Comparison of ENCODE assay signal across 8 mouse cellular contexts in genomic region chr9:114797329-114798004, GRCm38 (mm10). TPM values are rescaled to one million over a fixed set of nuclear protein-coding genes. Genes with fewer than 3 reads are reported as not detected.
DNase-seq lines count a peak whose midpoint lies in the region; ATAC-seq and TF ChIP-seq lines count a peak whose summit lies in the region.

No protein-coding gene starts in this region.

- peak; percentile 99 for TF ChIP-seq CTCF in hindbrain, postnatal 0 days (IDR thresholded peaks at IDR 0.05; ENCODE audit: low read depth)

- peak; percentile 63 for ATAC-seq in activated CD4-positive, CD25-positive, alpha-beta regulatory T cell, adult 4 months
- peak; percentile 91 for ATAC-seq in common myeloid progenitor, adult 5-6 weeks (replicated peaks; ENCODE audit: low read depth, poor library complexity, severe bottlenecking)
- ATAC-seq in hindbrain, postnatal 0 days: peak; percentile 88

- no peak overlapping the region for H3K9ac ChIP-seq in hindbrain, postnatal 0 days (replicated peaks; ENCODE audit: low read length)

- no peaks in the 10 kb centered on the region for H3K9me3 ChIP-seq in hindbrain, postnatal 0 days (ENCODE audit: low read length)

- no peak overlapping the region for H3K27ac ChIP-seq in hindbrain, postnatal 0 days

- DNase-seq in gastrocnemius, adult 8-10 months (ENCODE audit: low spot score in 2 of 2): peak; percentile 72
- peak; percentile 94 for DNase-seq in hindbrain, postnatal 0 days (ENCODE audit: low spot score)
- DNase-seq in left cerebral cortex, adult 18-20 months (ENCODE audit: low spot score in 2 of 2): peak; percentile 88 to 89
- DNase-seq in lung, postnatal 4 days: peak; percentile 85 to 90
- DNase-seq in right cerebral cortex, adult 18-20 months: peak; percentile 83
- peak; percentile 68 for DNase-seq in urinary bladder, adult 2 months (ENCODE audit: low spot score)

- no peak overlapping the region for H3K4me2 ChIP-seq in hindbrain, postnatal 0 days (ENCODE audit: low read depth, low read length)

- no peaks in the 10 kb centered on the region for H3K27me3 ChIP-seq in hindbrain, postnatal 0 days (ENCODE audit: insufficient read depth, low read length)

- no peaks in the 10 kb centered on the region for H3K36me3 ChIP-seq in hindbrain, postnatal 0 days (ENCODE audit: insufficient read depth, low read length)

- no peak overlapping the region for H3K4me3 ChIP-seq in hindbrain, postnatal 0 days (ENCODE audit: low read length)

- WGBS in hindbrain, postnatal 0 days: 52% methylated on average over 11 of the region's 11 CpGs

- no peaks in the 10 kb centered on the region for H3K4me1 ChIP-seq in hindbrain, postnatal 0 days (ENCODE audit: insufficient read depth, low read length)

RNA-seq across cellular contexts. Expression of gene Cmtm7, which starts 15.8 kb away (rescaled TPM):
- polyA plus RNA-seq in activated CD4-positive, CD25-positive, alpha-beta regulatory T cell, adult 4 months (2017; shearing (Covaris generic)): 100 to 1,000 TPM in 1 of 2 experiments, 10 to 100 TPM in 1; 90.6 to 114 TPM
- total RNA-seq in common myeloid progenitor, adult 5-6 weeks (2017): 433 and 511 TPM in 2 replicates
- total RNA-seq in gastrocnemius, adult 8-10 months (2022): 1 to 10 TPM; 4.6 to 6.3 (median 5.3) TPM
- total RNA-seq in hindbrain, postnatal 0 days (2014; rRNA removed): 14.3 and 21.1 TPM in 2 replicates
- polyA plus RNA-seq in hindbrain, postnatal 0 days (2015; fragmentation: Nextera tagmentation; extraction: Ambion mirVana): 10.2 and 11.8 TPM in 2 replicates
- total RNA-seq in left cerebral cortex, adult 18-20 months (2021): 1 to 10 TPM; 3.6 to 5.0 TPM
- 51.0 and 56.9 TPM in 2 replicates for polyA plus RNA-seq in urinary bladder, adult 2 months (2012; rRNA removed)

RNA-seq across cellular contexts. Expression of gene Cmtm8, which starts 46.5 kb away (rescaled TPM):
- not detected for polyA plus RNA-seq in activated CD4-positive, CD25-positive, alpha-beta regulatory T cell, adult 4 months (2017; shearing (Covaris generic))
- 3.1 TPM in 1 of 2 replicates, not detected in the other for total RNA-seq in common myeloid progenitor, adult 5-6 weeks (2017)
- 1 to 10 TPM; 1.2 to 1.6 (median 1.4) TPM for total RNA-seq in gastrocnemius, adult 8-10 months (2022)
- 5.9 and 7.1 TPM in 2 replicates for total RNA-seq in hindbrain, postnatal 0 days (2014; rRNA removed)
- 6.6 and 7.3 TPM in 2 replicates for polyA plus RNA-seq in hindbrain, postnatal 0 days (2015; fragmentation: Nextera tagmentation; extraction: Ambion mirVana)
- 1 to 10 TPM; 1.5 to 1.9 TPM for total RNA-seq in left cerebral cortex, adult 18-20 months (2021)
- 2.1 and 2.4 TPM in 2 replicates for polyA plus RNA-seq in urinary bladder, adult 2 months (2012; rRNA removed)

Comparison
In these comparisons a context has a peak if more than half of its experiments do, and no peak if none do; other contexts are left out.
1. RNA of gene Cmtm7, which starts 15.8 kb away (total RNA-seq): 433 to 511 TPM in common myeloid progenitor, adult 5-6 weeks; 14.3 to 21.1 TPM in hindbrain, postnatal 0 days, 4.6 to 6.3 TPM in gastrocnemius, adult 8-10 months and 3.6 to 5.0 TPM in left cerebral cortex, adult 18-20 months; every median in the first group is over 10 times any median in the second.
2. Peak in every context shown above with its lines, with median percentiles within 50 percentile points of each other: ATAC-seq and DNase-seq.